Mouse (Mus musculus): ENCODE results near the gene Tspan5.

DNA sequence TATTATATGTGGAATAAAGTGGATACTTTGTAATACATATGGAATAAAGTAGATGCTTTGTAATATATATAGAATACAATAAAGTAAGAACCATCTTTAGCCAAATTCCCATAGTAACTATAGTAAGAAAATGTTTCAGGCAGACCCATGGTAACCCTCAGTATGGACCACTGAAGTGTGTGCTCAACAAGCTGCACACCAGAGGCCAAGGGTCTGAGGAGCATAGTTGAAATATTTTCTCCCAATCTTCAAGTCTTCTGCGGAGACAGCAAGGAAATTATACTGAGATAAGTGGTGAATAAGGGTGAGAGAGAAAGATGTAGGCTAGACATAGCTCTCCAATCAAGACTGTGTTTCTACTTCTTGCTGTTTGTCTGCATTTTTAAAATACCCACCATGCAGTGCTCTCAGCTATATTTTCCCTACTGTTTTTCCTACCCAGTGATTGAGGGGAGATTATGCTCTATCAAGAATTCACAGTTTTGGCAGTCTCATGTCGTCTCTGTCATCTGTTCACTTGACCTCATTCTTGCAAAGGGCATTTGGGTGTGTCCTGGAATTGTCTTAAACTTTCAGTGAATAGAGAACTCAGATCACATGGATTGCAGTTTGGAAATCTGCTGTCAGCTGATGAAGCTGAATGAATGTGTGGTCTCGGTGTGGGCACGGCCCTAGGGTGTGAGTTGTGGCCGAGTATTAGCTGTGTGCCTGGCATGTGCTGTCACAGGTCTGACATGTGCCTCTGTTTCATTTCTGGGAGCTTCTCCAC is 75.1 kb downstream of the Tspan5 start:
- TF ChIP-seq EP300 (IDR thresholded peaks at IDR 0.05; ENCODE audit: low read depth) (no peak), CTCF (IDR thresholded peaks at IDR 0.05; ENCODE audit: low read depth) (no peak)
